Mouse (Mus musculus): ENCODE measurements around the gene Ercc5.

Gene Ercc5

GRCm38 (mm10) chr1:44147563-44148381, at the start of gene Ercc5:
Gene Ercc5, plus strand, starts transcription at chr1:44147744.
- peak; percentile 92 to 97 for DNase-seq (ENCODE audit: inconsistent age in 2 of 2, low spot score in 1 of 2)

GRCm38 (mm10) chr1:44101448-44102225, 45.9 kb upstream of the Ercc5 start:
- DNase-seq (ENCODE audit: inconsistent age in 2 of 2, low spot score in 1 of 2), result peak; percentile 47 to 81

GRCm38 (mm10) chr1:44102259-44102717, 45.3 kb upstream of the Ercc5 start, which contains the start of gene Tex30:
Gene Tex30, minus strand, starts transcription at chr1:44102441.
- peak; percentile 96 to 97 for DNase-seq (ENCODE audit: inconsistent age in 2 of 2, low spot score in 1 of 2)

- peak in 1 of 2 experiments; percentile 33 for DNase-seq (ENCODE audit: inconsistent age in 2 of 2, low spot score in 1 of 2)
These were observed 44.6 kb upstream of the Ercc5 start for GRCm38 (mm10) chr1:44102939-44103338.

GRCm38 (mm10) chr1:44117571-44117970, 30.0 kb upstream of the Ercc5 start:
- DNase-seq (ENCODE audit: inconsistent age in 2 of 2, low spot score in 1 of 2), result no peak

GRCm38 (mm10) chr1:44118239-44119054, 29.1 kb upstream of the Ercc5 start, which contains the start of the genes Kdelc1 and Bivm:
Gene Kdelc1, minus strand, starts transcription at chr1:44118808.
Gene Bivm, plus strand, starts transcription at chr1:44118957.
- peak; percentile 92 to 96 for DNase-seq (ENCODE audit: inconsistent age in 2 of 2, low spot score in 1 of 2)

- DNase-seq (ENCODE audit: inconsistent age in 2 of 2, low spot score in 1 of 2), result peak; percentile 88 to 95
These were observed 28.1 kb upstream of the Ercc5 start for GRCm38 (mm10) chr1:44119201-44120073.

GRCm38 (mm10) chr1:44120074-44120406, 27.5 kb upstream of the Ercc5 start:
- DNase-seq (ENCODE audit: inconsistent age in 2 of 2, low spot score in 1 of 2), result no peak

GRCm38 (mm10) chr1:44122256-44122655, 25.3 kb upstream of the Ercc5 start:
- DNase-seq (ENCODE audit: inconsistent age in 2 of 2, low spot score in 1 of 2), result no peak

GRCm38 (mm10) chr1:44125590-44125989, 22.0 kb upstream of the Ercc5 start:
- no peak for DNase-seq (ENCODE audit: inconsistent age in 2 of 2, low spot score in 1 of 2)

GRCm38 (mm10) chr1:44129929-44130581, 17.5 kb upstream of the Ercc5 start:
- no peak for DNase-seq (ENCODE audit: inconsistent age in 2 of 2, low spot score in 1 of 2)

- DNase-seq (ENCODE audit: inconsistent age in 2 of 2, low spot score in 1 of 2), result no peak
These were observed 7.3 kb upstream of the Ercc5 start for GRCm38 (mm10) chr1:44140232-44140631.

GRCm38 (mm10) chr1:44142747-44143146, 4.8 kb upstream of the Ercc5 start:
- DNase-seq (ENCODE audit: inconsistent age in 2 of 2, low spot score in 1 of 2), result no peak

GRCm38 (mm10) chr1:44148706-44149105, 1.2 kb downstream of the Ercc5 start:
- peak in 1 of 2 experiments; percentile 42 for DNase-seq (ENCODE audit: inconsistent age in 2 of 2, low spot score in 1 of 2)

- peak in 1 of 2 experiments; percentile 51 for DNase-seq (ENCODE audit: inconsistent age in 2 of 2, low spot score in 1 of 2)
These were observed 7.7 kb downstream of the Ercc5 start for GRCm38 (mm10) chr1:44155287-44155686.

GRCm38 (mm10) chr1:44158317-44158716, 10.8 kb downstream of the Ercc5 start:
- no peak for DNase-seq (ENCODE audit: inconsistent age in 2 of 2, low spot score in 1 of 2)

- no peak for DNase-seq (ENCODE audit: inconsistent age in 2 of 2, low spot score in 1 of 2)
These were observed 14.3 kb downstream of the Ercc5 start for GRCm38 (mm10) chr1:44161818-44162217.

- DNase-seq (ENCODE audit: inconsistent age in 2 of 2, low spot score in 1 of 2), result no peak
These were observed 14.8 kb downstream of the Ercc5 start for GRCm38 (mm10) chr1:44162389-44162788.

GRCm38 (mm10) chr1:44167859-44168383, 20.4 kb downstream of the Ercc5 start:
- no peak for DNase-seq (ENCODE audit: inconsistent age in 2 of 2, low spot score in 1 of 2)

Measured in adrenal gland, adult (tissue).